ENCODE assay signal across 9 mouse cellular contexts in genomic region chr3:51095847-51096447, GRCm38 (mm10).
DNase-seq lines count a peak whose midpoint lies in the region; ATAC-seq lines count a peak whose summit lies in the region.
"Had no signal": no experiment of that assay in that cellular context is flagged by ENCODE, and none has a peak within 500 bp of the region (broad histone marks: within the 10 kb centered on the region; RNA-seq: fewer than 3 reads in every experiment).

No protein-coding gene starts in this region.

- H3K9me3 ChIP-seq in forebrain, embryonic 15.5 days = no peaks in the 10 kb centered on the region
- H3K9me3 ChIP-seq in neural tube, embryonic 13.5 days = no peaks in the 10 kb centered on the region

- no peaks in the 10 kb centered on the region for H3K36me3 ChIP-seq in forebrain, embryonic 15.5 days
- no peaks in the 10 kb centered on the region for H3K36me3 ChIP-seq in neural tube, embryonic 13.5 days

- no peaks in the 10 kb centered on the region for H3K27me3 ChIP-seq in forebrain, embryonic 15.5 days
- H3K27me3 ChIP-seq in neural tube, embryonic 13.5 days = no peaks in the 10 kb centered on the region
- H3K27me3 ChIP-seq: Patski had no signal

- H3K9ac ChIP-seq in forebrain, embryonic 15.5 days (replicated peaks) = 0 out of 2 replicates have a peak overlapping the region, but pooled peaks have one; percentile 19
- peak overlapping the region; percentile 39; the same call in 1 of the 2 replicates for H3K9ac ChIP-seq in neural tube, embryonic 13.5 days

- peak; percentile 48 for DNase-seq in cerebellum, adult 9-10 months
- DNase-seq in layer of hippocampus, postnatal 36 days = peak; percentile 79 to 82
- no peak for DNase-seq in spleen, postnatal 10 days (ENCODE audit: low spot score in 2 of 2)
- no peak for DNase-seq in testis, postnatal 10 days (ENCODE audit: low spot score)
- no peak for DNase-seq in gastrocnemius, postnatal 36 days

- intact Hi-C loops in gastrocnemius, postnatal 36 days (cut with DNase I) = no loop called here

- WGBS in forebrain, embryonic 15.5 days = 12% methylated on average over 14 of the region's 14 CpGs
- 22% methylated on average over 14 of the region's 14 CpGs for WGBS in neural tube, embryonic 13.5 days

- peak overlapping the region; percentile 35 for H3K4me2 ChIP-seq in forebrain, embryonic 15.5 days (replicated peaks)
- peak overlapping the region; percentile 38 for H3K4me2 ChIP-seq in neural tube, embryonic 13.5 days

- H3K4me1 ChIP-seq in forebrain, embryonic 15.5 days = peaks cover 30% of the 10 kb centered on the region
- H3K4me1 ChIP-seq in neural tube, embryonic 13.5 days (replicated peaks) = peaks cover 25% of the 10 kb centered on the region

- ATAC-seq in forebrain, embryonic 15.5 days (replicated peaks) = peak; percentile 91
- peak; percentile 79 for ATAC-seq in neural tube, embryonic 13.5 days (ENCODE audit: low read depth)
- no peak for ATAC-seq in megakaryocyte-erythroid progenitor cell, adult 5-6 weeks (replicated peaks; ENCODE audit: low FRiP score, low TSS enrichment, poor library complexity, severe bottlenecking)
- ATAC-seq: Patski had no signal

- peak overlapping the region; percentile 9; the same call in 1 of the 2 replicates for H3K4me3 ChIP-seq in forebrain, embryonic 15.5 days
- H3K4me3 ChIP-seq in neural tube, embryonic 13.5 days = no peak overlapping the region

- peak overlapping the region; percentile 96 for H3K27ac ChIP-seq in forebrain, embryonic 15.5 days (replicated peaks)
- peak overlapping the region; percentile 87 for H3K27ac ChIP-seq in neural tube, embryonic 13.5 days (replicated peaks)

Comparison
In these comparisons a context has a peak if more than half of its experiments do, and no peak if none do; other contexts are left out.
1. DNase-seq: peak in cerebellum, adult 9-10 months (single experiment) and layer of hippocampus, postnatal 36 days (2 of 2); none in spleen, postnatal 10 days (0 of 2), testis, postnatal 10 days (single experiment) and gastrocnemius, postnatal 36 days (0 of 2).